Mouse (Mus musculus) liver, adult 2 months (tissue): Measurements from ENCODE around the gene Utp20. TPM values are rescaled to one million over a fixed set of nuclear protein-coding genes. Genes with fewer than 3 reads are reported as not detected.
A peak's percentile ranks its signal among the peaks of the same experiment; 100 is the strongest.
"Not testable (repeated sequence)": the region's sequence is repeated elsewhere in the genome, so short reads cannot be mapped to it uniquely, and the experiment has no call there.

Experiments used
- DNase-seq: peaks from one replicate; pipeline ENCODE4 v3.0.0-alpha.2; 2011; ENCODE audit warnings: low read depth, low spot score; ENCODE audit errors: extremely low read depth
- H3K27ac ChIP-seq: fragments of 200-500 bp; replicated peaks from 2 replicates; pipeline ENCODE4 v1.5.1; 2012; ENCODE audit warnings: low read depth, mild to moderate bottlenecking, control low read depth, inconsistent platforms, low read length; ENCODE audit not compliant: insufficient read depth
- H3K27me3 ChIP-seq: fragments of 200-500 bp; 2 replicates; pipeline ENCODE4 v1.6.1; 2012; ENCODE audit warnings: mild to moderate bottlenecking, moderate library complexity, low read length, inconsistent platforms; ENCODE audit not compliant: control insufficient read depth, insufficient read depth
- H3K36me3 ChIP-seq: fragments of 200-500 bp; 2 replicates; pipeline ENCODE4 v1.6.1; 2012; ENCODE audit warnings: low read length, inconsistent platforms; ENCODE audit not compliant: control insufficient read depth, insufficient read depth
- H3K4me1 ChIP-seq: fragments of 200-500 bp; 2 replicates; pipeline ENCODE4 v1.6.1; 2011; ENCODE audit warnings: low read length; ENCODE audit not compliant: control insufficient read depth, insufficient read depth
- H3K4me3 ChIP-seq: fragments of 200-500 bp; 2 replicates; pipeline ENCODE4 v1.5.1; 2011; ENCODE audit warnings: low read depth, mild to moderate bottlenecking, control low read depth, low read length, moderate library complexity; ENCODE audit not compliant: insufficient read depth
- H3K79me2 ChIP-seq: fragments of 200-500 bp; 2 replicates; pipeline ENCODE4 v1.6.1; 2012; ENCODE audit warnings: inconsistent platforms, mild to moderate bottlenecking, low read length, moderate library complexity; ENCODE audit not compliant: control insufficient read depth, insufficient read depth
- H3K9ac ChIP-seq: fragments of 200-500 bp; 2 replicates; pipeline ENCODE4 v1.6.1; 2012; ENCODE audit warnings: low read depth, mild to moderate bottlenecking, control low read depth, inconsistent platforms, low read length
- CTCF ChIP-seq: fragments of 200-500 bp; IDR thresholded peaks from 2 replicates; pipeline ENCODE4 v1.5.1; 2011; ENCODE audit warnings: low read depth, low read length, control low read depth
- POLR2A ChIP-seq: fragments of 200-500 bp; IDR thresholded peaks from 2 replicates; pipeline ENCODE4 v1.6.1; 2011; ENCODE audit warnings: low read length, control low read depth; ENCODE audit not compliant: insufficient read depth; ENCODE audit errors: extremely low read depth
- WGBS: fragments of 180-500 bp; shearing (Covaris S2); methylation state at CpG from one replicate; pipeline ENCODE4 v1.1.7; 2018; 5-methylcytosine and 5-hydroxymethylcytosine counted together
- polyA plus RNA-seq: library from polyadenylated mRNA; depleted of rRNA; stranded (reverse); fragments of >200 nt; gene quantifications from 2 replicates; pipeline ENCODE4 v1.2.3, GENCODE M21; 2012
- total RNA-seq: library from RNA; depleted of rRNA; stranded (reverse); fragments of >200 nt; gene quantifications from 2 replicates; pipeline ENCODE4 v1.2.3, GENCODE M21; 2014

Gene Utp20
- total and polyA plus RNA-seq, 2 experiments: 3.4 to 9.4 TPM

- DNase-seq: no peak
- Histone ChIP-seq H3K36me3 (no peaks in the 10 kb centered on the region), H3K79me2 (no peaks in the 10 kb centered on the region), H3K4me3 (no peak overlapping the region), H3K4me1 (no peaks in the 10 kb centered on the region), H3K27ac (no peak overlapping the region), H3K27me3 (no peaks in the 10 kb centered on the region), H3K9ac (no peak overlapping the region)
- whole genome bisulfite sequencing: 84% methylated on average over 7 of the region's 7 CpGs
- TF ChIP-seq POLR2A (no peak), CTCF (no peak)
Observed at GRCm38 (mm10) chr10:88853326-88853725, 26.7 kb upstream of the Utp20 start.

GRCm38 (mm10) chr10:88849976-88850375, 23.4 kb upstream of the Utp20 start:
- Histone ChIP-seq H3K9ac (no peak overlapping the region), H3K4me1 (no peaks in the 10 kb centered on the region), H3K79me2 (no peaks in the 10 kb centered on the region), H3K27ac (no peak overlapping the region), H3K27me3 (no peaks in the 10 kb centered on the region), H3K4me3 (no peak overlapping the region), H3K36me3 (no peaks in the 10 kb centered on the region)
- WGBS: 87% methylated on average over 4 of the region's 4 CpGs
- no peak for DNase-seq
- TF ChIP-seq POLR2A (no peak), CTCF (no peak)

GRCm38 (mm10) chr10:88848876-88849476, 22.4 kb upstream of the Utp20 start:
- no peaks in the 10 kb centered on the region for H3K36me3 ChIP-seq
- no peak overlapping the region for H3K9ac ChIP-seq
- no peak for DNase-seq
- WGBS: 68% methylated on average over 7 of the region's 7 CpGs
- TF ChIP-seq POLR2A (no peak), CTCF (no peak)
- no peaks in the 10 kb centered on the region for H3K4me1 ChIP-seq
- no peak overlapping the region for H3K4me3 ChIP-seq
- H3K79me2 ChIP-seq: no peaks in the 10 kb centered on the region
- no peaks in the 10 kb centered on the region for H3K27me3 ChIP-seq
- no peak overlapping the region for H3K27ac ChIP-seq

GRCm38 (mm10) chr10:88834227-88834626, 7.6 kb upstream of the Utp20 start:
- H3K27ac ChIP-seq: no peak overlapping the region
- WGBS: 67% methylated on average over 2 of the region's 2 CpGs

GRCm38 (mm10) chr10:88828361-88828760, 1.8 kb upstream of the Utp20 start:
- Histone ChIP-seq H3K9ac (no peak overlapping the region), H3K4me3 (no peak overlapping the region), H3K36me3 (peaks cover 8% of the 10 kb centered on the region; the same call in 1 of the 2 replicates), H3K4me1 (peaks cover 9% of the 10 kb centered on the region; the same call in 1 of the 2 replicates), H3K79me2 (no peaks in the 10 kb centered on the region; the same call in 1 of the 2 replicates), H3K27ac (no peak overlapping the region), H3K27me3 (no peaks in the 10 kb centered on the region)
- peak; percentile 8 for DNase-seq
- TF ChIP-seq CTCF (no peak), POLR2A (no peak)

More at GRCm38 (mm10) chr10:88834227-88834626, 7.6 kb upstream of the Utp20 start:
- Histone ChIP-seq H3K27me3 (no peaks in the 10 kb centered on the region), H3K9ac (no peak overlapping the region), H3K4me1 (no peaks in the 10 kb centered on the region), H3K36me3 (peaks cover 2% of the 10 kb centered on the region; the same call in 1 of the 2 replicates), H3K4me3 (no peak overlapping the region), H3K79me2 (no peaks in the 10 kb centered on the region)
- no peak for TF ChIP-seq CTCF
- no peak for TF ChIP-seq POLR2A
- DNase-seq: no peak

- H3K4me1 ChIP-seq: peaks cover 9% of the 10 kb centered on the region; the same call in 1 of the 2 replicates
- DNase-seq: peak; percentile 24
- H3K9ac ChIP-seq: no peak overlapping the region
- H3K79me2 ChIP-seq: no peaks in the 10 kb centered on the region; the same call in 1 of the 2 replicates
- 79% methylated on average over 4 of the region's 4 CpGs for WGBS
- peaks cover 9% of the 10 kb centered on the region; the same call in 1 of the 2 replicates for H3K36me3 ChIP-seq
- H3K27me3 ChIP-seq: no peaks in the 10 kb centered on the region
- H3K27ac ChIP-seq: no peak overlapping the region
- TF ChIP-seq POLR2A: no peak
- no peak for TF ChIP-seq CTCF
- H3K4me3 ChIP-seq: no peak overlapping the region
Observed at GRCm38 (mm10) chr10:88827596-88827995, 992 bp upstream of the Utp20 start.

GRCm38 (mm10) chr10:88826947-88827306, 323 bp upstream of the Utp20 start:
- not testable (repeated sequence) for H3K27ac ChIP-seq, H3K27me3 ChIP-seq, H3K4me1 ChIP-seq, H3K36me3 ChIP-seq, DNase-seq, H3K79me2 ChIP-seq
- Histone ChIP-seq H3K4me3 (peak overlapping the region; percentile 99), H3K9ac (peak overlapping the region; percentile 47; the same call in 1 of the 2 replicates)
- 3% methylated on average over 6 of the region's 6 CpGs for WGBS
